Mouse (Mus musculus): Measurements from ENCODE around the gene Rab5a. TPM values are rescaled to one million over a fixed set of nuclear protein-coding genes. Genes with fewer than 3 reads are reported as not detected.

Gene Rab5a
- polyA plus RNA-seq, 1 experiment from 2014 or later = 28.2 TPM

DNA sequence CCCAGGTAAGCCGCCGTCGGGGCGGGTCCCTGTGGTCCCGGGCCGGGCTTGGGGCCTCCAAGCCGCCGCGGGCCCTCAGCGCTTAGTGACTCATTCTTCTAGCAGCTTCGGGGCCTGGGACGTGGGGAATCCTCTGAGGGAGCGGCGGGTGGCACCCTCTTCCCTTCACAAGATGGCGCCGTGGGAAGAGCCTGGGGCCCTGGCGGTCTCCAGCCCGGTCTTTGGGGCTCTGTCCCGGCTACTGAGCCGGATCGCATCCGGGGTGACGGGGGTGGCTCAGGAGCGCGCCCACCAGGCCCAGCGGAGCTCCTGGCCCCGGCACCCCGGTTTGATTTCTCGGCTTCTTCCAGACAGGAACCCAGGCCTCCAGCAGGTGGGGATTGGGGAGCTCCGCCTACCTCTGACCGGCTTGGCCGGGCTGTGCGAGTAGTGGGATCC lies 589 bp downstream of the Rab5a start:
- Histone ChIP-seq H3K36me3 (ENCODE audit: control insufficient read depth, insufficient read depth) (no peaks in the 10 kb centered on the region; the same call in 1 of the 2 replicates), H3K9me3 (replicated peaks; ENCODE audit: control insufficient read depth, low read length) (no peaks in the 10 kb centered on the region), H3K27me3 (ENCODE audit: control insufficient read depth, insufficient read depth, low read depth, low read length) (no peaks in the 10 kb centered on the region), H3K9ac (ENCODE audit: low read depth, low read length) (peak overlapping the region; percentile 97), H3K4me1 (ENCODE audit: control insufficient read depth, low read depth, low read length) (peaks cover 20% of the 10 kb centered on the region), H3K4me2 (ENCODE audit: low read depth, low read length) (peak overlapping the region; percentile 98), H3K27ac (ENCODE audit: low read length) (peak overlapping the region; percentile 100), H3K4me3 (ENCODE audit: low read depth, low read length) (peak overlapping the region; percentile 96)
- 0% methylated on average over 32 of the region's 33 CpGs for WGBS (ENCODE audit: insufficient replicate concordance)
- peak; percentile 1; the same call in 1 of the 2 replicates for ATAC-seq (ENCODE audit: low read depth)

DNA sequence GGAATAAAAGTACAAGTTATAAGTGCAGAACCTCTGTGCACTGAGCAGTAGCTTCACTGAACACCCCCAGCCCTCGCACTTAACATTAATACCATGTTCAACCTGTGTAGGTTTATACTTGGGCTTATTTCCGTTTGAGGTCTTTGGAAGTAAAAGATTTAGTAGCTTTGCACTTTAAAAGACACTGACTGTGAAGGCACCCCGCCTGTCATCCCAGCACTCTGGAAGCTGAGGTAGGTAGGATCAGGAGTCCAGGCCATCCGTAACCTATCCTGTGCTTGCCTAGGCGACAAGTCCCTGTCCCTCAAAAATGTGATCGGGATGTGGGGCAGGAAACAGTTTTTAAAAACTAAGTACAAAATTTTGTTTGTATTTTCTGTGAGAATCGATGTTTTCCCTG lies 1.4 kb downstream of the Rab5a start:
- H3K9me3 ChIP-seq (replicated peaks; ENCODE audit: control insufficient read depth, low read length) = no peaks in the 10 kb centered on the region
- H3K27me3 ChIP-seq (ENCODE audit: control insufficient read depth, insufficient read depth, low read depth, low read length) = no peaks in the 10 kb centered on the region
- H3K4me1 ChIP-seq (ENCODE audit: control insufficient read depth, low read depth, low read length) = peaks cover 20% of the 10 kb centered on the region
- peak overlapping the region; percentile 97 for H3K9ac ChIP-seq (ENCODE audit: low read depth, low read length)
- H3K4me3 ChIP-seq (ENCODE audit: low read depth, low read length) = peak overlapping the region; percentile 96
- 50% methylated on average over 7 of the region's 7 CpGs for WGBS (ENCODE audit: insufficient replicate concordance)
- ATAC-seq (ENCODE audit: low read depth) = no peak
- peak overlapping the region; percentile 98 for H3K4me2 ChIP-seq (ENCODE audit: low read depth, low read length)
- peaks cover under 1% of the 10 kb centered on the region for H3K36me3 ChIP-seq (ENCODE audit: control insufficient read depth, insufficient read depth)
- H3K27ac ChIP-seq (ENCODE audit: low read length) = no peak overlapping the region

DNA sequence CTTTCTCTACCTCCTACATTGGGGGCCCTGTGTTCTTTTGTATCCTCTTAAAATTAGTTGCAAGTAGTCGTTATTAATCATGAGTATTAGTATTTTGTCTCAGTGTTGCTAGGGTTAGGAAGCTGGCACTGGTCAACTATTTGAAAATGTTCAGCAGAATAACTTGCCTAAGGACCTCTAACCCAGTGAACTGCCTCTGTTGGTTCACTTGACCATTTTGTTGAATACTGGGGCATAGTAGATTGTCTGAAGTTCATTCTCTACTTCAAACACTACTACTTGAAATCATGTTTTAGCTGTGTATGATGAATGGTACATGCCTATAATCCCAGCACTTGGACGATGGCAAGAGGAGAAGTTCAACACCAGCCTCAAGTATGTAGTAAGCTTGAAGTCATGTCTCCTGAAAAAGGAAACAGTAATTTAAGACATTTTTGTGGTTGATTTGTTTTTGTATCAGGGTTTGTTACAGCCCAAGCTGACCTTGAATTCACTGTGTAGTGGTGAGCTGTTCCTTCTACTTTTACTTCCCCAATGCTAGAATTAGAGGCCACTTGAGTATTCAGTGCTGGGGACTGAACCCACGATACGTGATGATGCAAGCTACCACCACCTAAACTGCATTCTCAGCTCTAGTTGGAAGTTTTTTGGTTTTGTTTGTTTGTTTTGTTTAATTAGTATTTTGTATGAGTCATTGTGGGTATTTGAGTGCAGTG lies 9.4 kb downstream of the Rab5a start:
- Histone ChIP-seq H3K27me3 (ENCODE audit: control insufficient read depth, insufficient read depth, low read depth, low read length) (no peaks in the 10 kb centered on the region), H3K4me2 (ENCODE audit: low read depth, low read length) (no peak overlapping the region), H3K9me3 (replicated peaks; ENCODE audit: control insufficient read depth, low read length) (no peaks in the 10 kb centered on the region), H3K27ac (ENCODE audit: low read length) (no peak overlapping the region), H3K4me1 (ENCODE audit: control insufficient read depth, low read depth, low read length) (no peaks in the 10 kb centered on the region), H3K9ac (ENCODE audit: low read depth, low read length) (no peak overlapping the region), H3K4me3 (ENCODE audit: low read depth, low read length) (no peak overlapping the region), H3K36me3 (ENCODE audit: control insufficient read depth, insufficient read depth) (peaks cover 11% of the 10 kb centered on the region)
- 66% methylated on average over 4 of the region's 4 CpGs for WGBS (ENCODE audit: insufficient replicate concordance)
- 0 out of 2 replicates have a peak, but pooled peaks have one; percentile 21 for ATAC-seq (ENCODE audit: low read depth)

DNA sequence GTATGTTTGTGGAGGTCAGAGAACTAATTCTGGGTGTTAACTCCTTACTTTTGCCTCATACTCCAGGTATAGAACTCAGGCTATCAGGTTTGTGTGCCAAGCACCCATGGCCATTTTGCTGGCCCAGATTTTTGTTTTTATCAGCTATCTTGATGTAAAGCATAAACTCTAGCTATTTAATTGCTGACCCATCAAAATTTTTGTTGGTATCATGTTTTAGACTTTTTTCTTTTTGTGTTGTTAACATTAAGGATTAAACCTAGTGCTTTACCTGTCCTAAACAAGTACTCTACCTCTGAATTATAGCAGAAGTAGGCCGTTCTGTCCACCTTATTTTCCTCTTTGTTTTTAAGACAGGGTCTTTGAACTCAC lies 10.0 kb downstream of the Rab5a start:
- H3K36me3 ChIP-seq (ENCODE audit: control insufficient read depth, insufficient read depth) = peaks cover 11% of the 10 kb centered on the region
- no peak overlapping the region for H3K4me2 ChIP-seq (ENCODE audit: low read depth, low read length)
- H3K27ac ChIP-seq (ENCODE audit: low read length) = no peak overlapping the region
- H3K9me3 ChIP-seq (replicated peaks; ENCODE audit: control insufficient read depth, low read length) = no peaks in the 10 kb centered on the region
- H3K4me1 ChIP-seq (ENCODE audit: control insufficient read depth, low read depth, low read length) = no peaks in the 10 kb centered on the region
- ATAC-seq (ENCODE audit: low read depth) = no peak
- H3K27me3 ChIP-seq (ENCODE audit: control insufficient read depth, insufficient read depth, low read depth, low read length) = no peaks in the 10 kb centered on the region
- no peak overlapping the region for H3K4me3 ChIP-seq (ENCODE audit: low read depth, low read length)
- H3K9ac ChIP-seq (ENCODE audit: low read depth, low read length) = no peak overlapping the region
- 80% methylated on average over 1 of the region's 1 CpGs for WGBS (ENCODE audit: insufficient replicate concordance)

DNA sequence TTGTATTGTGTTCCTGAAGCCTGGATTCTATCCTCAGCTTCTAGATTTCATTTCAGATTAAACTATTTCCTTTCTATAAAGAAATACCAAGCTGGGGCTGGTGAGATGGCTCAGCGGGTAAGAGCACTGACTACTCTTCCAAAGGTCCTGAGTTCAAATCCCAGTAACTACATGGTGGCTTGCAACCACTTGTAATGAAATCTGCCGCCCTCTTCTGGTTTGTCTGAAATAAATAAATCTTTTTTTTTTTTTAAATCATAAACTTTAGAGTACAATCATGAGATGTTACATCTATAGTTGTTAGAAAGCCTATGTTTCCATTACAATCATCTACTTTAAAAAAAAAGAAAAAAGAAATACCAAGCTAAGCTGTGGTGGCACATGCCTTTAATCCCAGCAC lies 23.9 kb downstream of the Rab5a start:
- H3K9me3 ChIP-seq (replicated peaks; ENCODE audit: control insufficient read depth, low read length) = no peaks in the 10 kb centered on the region
- 88% methylated on average over 2 of the region's 2 CpGs for WGBS (ENCODE audit: insufficient replicate concordance)
- H3K27me3 ChIP-seq (ENCODE audit: control insufficient read depth, insufficient read depth, low read depth, low read length) = no peaks in the 10 kb centered on the region
- no peaks in the 10 kb centered on the region for H3K4me1 ChIP-seq (ENCODE audit: control insufficient read depth, low read depth, low read length)
- no peak overlapping the region for H3K27ac ChIP-seq (ENCODE audit: low read length)
- H3K4me2 ChIP-seq (ENCODE audit: low read depth, low read length) = no peak overlapping the region
- no peak overlapping the region for H3K4me3 ChIP-seq (ENCODE audit: low read depth, low read length)
- H3K36me3 ChIP-seq (ENCODE audit: control insufficient read depth, insufficient read depth) = peaks cover 16% of the 10 kb centered on the region
- no peak overlapping the region for H3K9ac ChIP-seq (ENCODE audit: low read depth, low read length)
- ATAC-seq (ENCODE audit: low read depth) = no peak

DNA sequence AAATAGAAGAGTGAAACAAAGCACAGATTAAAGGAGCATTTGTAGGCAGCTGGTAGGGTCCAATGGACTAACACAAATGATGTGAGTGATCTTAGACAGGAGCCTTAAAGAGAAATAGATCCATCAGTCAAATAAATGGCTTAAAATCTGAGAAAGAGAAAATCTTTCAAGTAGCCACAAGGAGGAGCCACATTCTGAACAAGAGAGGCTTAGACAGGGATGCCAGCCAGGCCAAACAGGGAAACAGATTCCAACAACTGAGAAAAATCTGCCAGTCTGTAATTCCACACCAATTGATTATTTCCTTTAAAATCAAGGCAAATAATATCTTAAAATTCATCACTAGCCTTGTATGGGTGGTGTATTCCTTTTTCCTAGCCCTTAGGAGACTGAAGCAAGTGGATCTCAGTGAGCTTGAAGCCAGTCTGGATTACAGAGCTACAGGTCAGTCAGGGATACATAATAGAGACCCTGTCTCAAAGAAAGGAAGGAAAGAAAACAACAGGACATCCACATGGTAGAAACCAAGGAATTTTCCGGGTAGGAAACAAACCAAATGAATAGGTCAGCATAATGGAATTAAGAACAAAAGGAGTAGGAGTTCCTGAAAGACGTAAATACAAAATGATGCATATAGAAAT lies 33.4 kb downstream of the Rab5a start:
- Histone ChIP-seq H3K4me2 (ENCODE audit: low read depth, low read length) (no peak overlapping the region), H3K27me3 (ENCODE audit: control insufficient read depth, insufficient read depth, low read depth, low read length) (no peaks in the 10 kb centered on the region), H3K36me3 (ENCODE audit: control insufficient read depth, insufficient read depth) (no peaks in the 10 kb centered on the region; the same call in 1 of the 2 replicates), H3K4me3 (ENCODE audit: low read depth, low read length) (no peak overlapping the region), H3K27ac (ENCODE audit: low read length) (no peak overlapping the region), H3K9me3 (replicated peaks; ENCODE audit: control insufficient read depth, low read length) (no peaks in the 10 kb centered on the region), H3K4me1 (ENCODE audit: control insufficient read depth, low read depth, low read length) (no peaks in the 10 kb centered on the region), H3K9ac (ENCODE audit: low read depth, low read length) (no peak overlapping the region)
- no peak for ATAC-seq (ENCODE audit: low read depth)
- WGBS (ENCODE audit: insufficient replicate concordance) = 71% methylated on average over 2 of the region's 2 CpGs

DNA sequence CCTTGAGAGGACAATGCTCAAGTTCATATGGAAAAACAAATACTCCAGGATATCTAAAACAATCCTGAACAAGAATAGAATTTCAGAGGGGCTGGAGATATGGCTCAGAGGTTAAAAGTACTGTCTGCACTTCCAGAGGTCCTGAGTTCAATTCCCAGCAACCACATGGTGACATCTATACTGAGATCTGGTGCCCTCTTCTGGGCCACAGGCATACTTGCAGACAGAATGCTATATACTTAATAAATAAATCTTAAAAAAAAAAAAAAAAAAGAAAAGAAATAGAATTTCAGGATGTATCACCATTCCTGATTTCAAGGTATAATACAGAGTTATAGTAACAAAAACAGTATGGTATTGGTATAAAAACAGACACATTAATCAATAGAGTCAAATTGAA lies 40.3 kb downstream of the Rab5a start:
- Histone ChIP-seq H3K9ac (ENCODE audit: low read depth, low read length) (no peak overlapping the region), H3K27ac (ENCODE audit: low read length) (no peak overlapping the region), H3K4me3 (ENCODE audit: low read depth, low read length) (no peak overlapping the region), H3K9me3 (replicated peaks; ENCODE audit: control insufficient read depth, low read length) (no peaks in the 10 kb centered on the region), H3K36me3 (ENCODE audit: control insufficient read depth, insufficient read depth) (no peaks in the 10 kb centered on the region; the same call in 1 of the 2 replicates), H3K4me2 (ENCODE audit: low read depth, low read length) (no peak overlapping the region), H3K27me3 (ENCODE audit: control insufficient read depth, insufficient read depth, low read depth, low read length) (no peaks in the 10 kb centered on the region), H3K4me1 (ENCODE audit: control insufficient read depth, low read depth, low read length) (no peaks in the 10 kb centered on the region)
- no peak for ATAC-seq (ENCODE audit: low read depth)

DNA sequence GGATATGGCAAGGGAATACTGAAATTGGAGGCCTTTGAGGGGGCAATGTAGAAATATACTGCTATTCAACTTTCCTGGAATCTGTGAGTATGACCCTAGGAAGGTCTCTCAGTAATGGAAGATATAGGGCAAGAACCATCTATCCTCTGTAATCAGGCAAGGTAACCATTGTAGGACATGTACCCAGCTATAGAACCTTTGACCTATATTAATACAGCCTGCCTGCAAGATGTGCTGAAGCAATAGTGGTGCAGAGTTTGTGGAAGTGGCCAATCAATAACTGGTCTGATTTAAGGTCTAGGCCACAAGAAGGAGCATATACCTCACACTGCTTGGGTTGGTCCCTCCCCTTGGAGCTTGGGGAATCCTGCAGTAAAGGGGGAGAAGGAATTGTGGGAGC lies 41.5 kb downstream of the Rab5a start:
- no peaks in the 10 kb centered on the region for H3K27me3 ChIP-seq (ENCODE audit: control insufficient read depth, insufficient read depth, low read depth, low read length)
- H3K36me3 ChIP-seq (ENCODE audit: control insufficient read depth, insufficient read depth) = no peaks in the 10 kb centered on the region
- no peak for ATAC-seq (ENCODE audit: low read depth)
- H3K27ac ChIP-seq (ENCODE audit: low read length) = no peak overlapping the region
- H3K4me3 ChIP-seq (ENCODE audit: low read depth, low read length) = no peak overlapping the region
- no peak overlapping the region for H3K9ac ChIP-seq (ENCODE audit: low read depth, low read length)
- H3K4me2 ChIP-seq (ENCODE audit: low read depth, low read length) = no peak overlapping the region
- no peaks in the 10 kb centered on the region for H3K4me1 ChIP-seq (ENCODE audit: control insufficient read depth, low read depth, low read length)
- H3K9me3 ChIP-seq (replicated peaks; ENCODE audit: control insufficient read depth, low read length) = no peaks in the 10 kb centered on the region

DNA sequence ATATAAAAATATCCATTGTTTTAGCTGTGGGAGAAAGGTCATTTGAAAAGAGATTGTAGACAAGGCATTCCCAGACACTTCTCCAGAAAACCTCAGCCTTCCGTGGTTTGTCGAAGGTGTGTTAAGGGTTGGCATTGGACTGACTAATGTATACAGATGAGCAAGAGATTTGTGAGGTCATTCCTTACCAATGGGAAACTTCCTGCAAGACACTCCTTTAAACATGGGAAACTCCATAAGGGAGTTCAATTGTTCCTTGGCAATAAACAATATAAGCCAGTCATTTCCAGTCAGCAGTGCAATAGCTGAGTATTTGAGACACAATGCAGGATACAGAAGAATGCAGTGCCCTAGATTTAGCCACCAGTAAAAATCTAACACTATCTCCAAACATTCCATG lies 49.0 kb downstream of the Rab5a start:
- H3K9ac ChIP-seq (ENCODE audit: low read depth, low read length) = no peak overlapping the region
- no peak for ATAC-seq (ENCODE audit: low read depth)
- H3K9me3 ChIP-seq (replicated peaks; ENCODE audit: control insufficient read depth, low read length) = no peaks in the 10 kb centered on the region
- no peaks in the 10 kb centered on the region for H3K36me3 ChIP-seq (ENCODE audit: control insufficient read depth, insufficient read depth)
- H3K27ac ChIP-seq (ENCODE audit: low read length) = no peak overlapping the region
- WGBS (ENCODE audit: insufficient replicate concordance) = 73% methylated on average over 2 of the region's 2 CpGs
- no peak overlapping the region for H3K4me2 ChIP-seq (ENCODE audit: low read depth, low read length)
- no peak overlapping the region for H3K4me3 ChIP-seq (ENCODE audit: low read depth, low read length)
- H3K4me1 ChIP-seq (ENCODE audit: control insufficient read depth, low read depth, low read length) = no peaks in the 10 kb centered on the region
- no peaks in the 10 kb centered on the region for H3K27me3 ChIP-seq (ENCODE audit: control insufficient read depth, insufficient read depth, low read depth, low read length)
